Mouse (Mus musculus): ENCODE measurements at regions not wholly inside any gene's neighbourhood (a gene's known extent, or its start where the extent isn't known, plus 50 kb on each side); places are given as distances from the start of the nearest gene placed in this dataset.

- no peak for DNase-seq (ENCODE audit: low spot score)
These were observed 288.3 kb downstream of the Pdcd6ip start for GRCm38 (mm10) chr9:113419801-113420200.

- no peak for DNase-seq (ENCODE audit: low spot score)
These were observed 291.0 kb downstream of the Pdcd6ip start for GRCm38 (mm10) chr9:113417106-113417505.

DNA sequence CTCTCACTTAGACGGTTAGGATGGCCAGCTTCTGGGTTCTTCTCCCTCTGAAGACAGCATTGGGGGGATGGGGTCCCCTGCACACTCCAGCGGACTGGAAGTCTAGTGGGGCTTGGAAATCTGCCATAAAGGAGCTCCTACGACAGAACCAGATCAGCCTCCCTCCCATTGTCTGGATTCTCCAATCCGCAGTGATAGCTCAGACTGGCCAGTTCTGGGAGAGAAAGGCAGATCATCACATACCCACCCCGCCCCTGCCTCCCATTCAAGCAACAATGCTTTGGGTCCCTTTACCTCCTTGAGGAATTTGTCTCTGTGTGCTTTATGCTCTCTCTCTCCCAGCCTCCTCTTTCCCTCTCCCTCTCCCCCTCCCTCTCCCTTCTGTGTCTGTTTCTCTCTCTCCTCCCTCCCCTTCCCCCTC, 292.5 kb downstream of the Pdcd6ip start:
- no peak for DNase-seq (ENCODE audit: low spot score)

- no peak for DNase-seq (ENCODE audit: low spot score)
These were observed 293.4 kb downstream of the Pdcd6ip start for GRCm38 (mm10) chr9:113414690-113415089.

DNA sequence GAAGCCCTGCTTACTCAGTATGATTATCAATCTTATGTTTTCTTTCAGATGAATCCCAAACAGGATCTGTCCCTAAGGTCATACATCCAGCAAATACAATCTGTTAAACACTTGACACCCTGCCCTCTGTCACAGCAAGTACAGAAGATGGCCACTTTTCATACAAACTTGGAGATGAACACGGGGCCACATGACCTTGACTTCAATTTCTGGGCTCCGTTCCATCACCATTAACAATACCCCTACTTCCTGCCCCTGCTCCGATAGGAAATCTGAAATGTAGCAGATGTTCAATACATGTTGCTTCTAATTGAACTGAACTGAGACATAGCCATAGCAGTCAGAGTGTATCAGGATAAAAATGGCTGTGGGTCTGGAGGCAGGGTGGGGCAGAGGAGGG, 294.2 kb downstream of the Pdcd6ip start:
- DNase-seq (ENCODE audit: low spot score) = no peak

DNA sequence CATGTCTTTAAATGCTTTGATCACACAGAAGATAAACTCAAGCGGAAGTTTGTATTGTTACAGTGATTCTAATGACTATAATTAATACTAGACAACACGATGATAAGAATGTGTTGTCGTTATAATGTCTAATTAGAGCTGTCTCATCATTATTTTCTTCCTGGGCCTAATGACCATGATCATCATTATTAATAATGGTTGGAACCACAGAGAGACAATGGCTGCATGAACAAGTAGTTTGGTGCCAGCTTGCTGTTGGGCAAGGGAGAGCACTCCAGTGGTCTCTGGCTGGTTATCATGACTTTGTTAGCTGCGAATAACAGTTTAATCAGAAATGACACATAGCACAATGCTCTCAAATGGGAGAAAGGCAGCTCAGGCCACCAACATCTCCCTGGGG, 296.4 kb downstream of the Pdcd6ip start:
- DNase-seq (ENCODE audit: low spot score) = no peak

DNA sequence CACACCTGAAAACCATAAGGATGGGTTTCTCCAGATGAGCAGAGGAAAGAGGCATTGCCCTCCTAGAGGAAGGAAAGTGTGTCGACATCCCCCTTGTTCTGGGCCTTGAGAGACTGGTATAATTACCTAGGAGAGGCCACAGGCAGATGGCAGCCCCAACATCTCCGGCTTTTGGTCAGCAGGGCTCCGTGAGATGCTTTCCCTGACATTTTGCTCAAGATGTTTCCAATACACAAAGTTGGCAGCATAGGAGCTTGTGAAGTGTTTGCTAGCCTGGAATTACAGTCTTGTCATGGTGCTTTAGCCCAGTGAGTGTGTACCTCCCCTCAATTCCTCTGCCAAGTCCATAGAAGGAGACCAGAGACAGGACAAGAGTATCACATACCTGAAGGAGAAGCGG, 299.5 kb downstream of the Pdcd6ip start:
- no peak for DNase-seq (ENCODE audit: low spot score)

- no peak for DNase-seq (ENCODE audit: low spot score)
These were observed 313.7 kb downstream of the Pdcd6ip start for GRCm38 (mm10) chr9:113394320-113394719.

GRCm38 (mm10) chr9:113387356-113387755, 320.7 kb downstream of the Pdcd6ip start:
- no peak for DNase-seq (ENCODE audit: low spot score)

DNA sequence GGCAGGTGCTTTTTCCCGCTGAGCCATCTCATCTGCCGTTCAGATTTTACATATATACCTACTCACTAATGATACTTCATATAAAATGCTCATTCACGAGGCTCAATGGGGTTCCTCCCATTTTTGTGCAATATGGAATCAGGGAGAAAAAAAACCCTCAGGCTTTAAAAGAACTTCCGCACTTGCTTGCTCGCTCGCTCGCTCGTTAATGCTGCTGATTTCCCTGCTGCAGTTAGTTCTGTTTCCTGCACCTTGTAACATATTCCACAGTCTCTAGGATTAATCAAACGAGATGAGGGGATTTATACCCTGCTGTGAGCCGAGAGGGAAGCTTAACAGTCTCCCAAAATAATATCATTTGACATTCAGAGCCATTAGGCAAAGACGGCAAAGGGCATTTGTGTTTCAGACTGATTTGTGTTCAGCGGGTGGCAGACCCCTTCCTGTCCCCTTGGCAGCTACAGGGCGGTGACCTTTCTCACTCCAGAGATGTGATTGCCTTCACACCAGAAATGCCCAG, 326.4 kb downstream of the Pdcd6ip start:
- DNase-seq (ENCODE audit: low spot score) = no peak

- no peak for DNase-seq (ENCODE audit: low spot score)
These were observed 327.5 kb downstream of the Pdcd6ip start for GRCm38 (mm10) chr9:113380408-113381129.

DNA sequence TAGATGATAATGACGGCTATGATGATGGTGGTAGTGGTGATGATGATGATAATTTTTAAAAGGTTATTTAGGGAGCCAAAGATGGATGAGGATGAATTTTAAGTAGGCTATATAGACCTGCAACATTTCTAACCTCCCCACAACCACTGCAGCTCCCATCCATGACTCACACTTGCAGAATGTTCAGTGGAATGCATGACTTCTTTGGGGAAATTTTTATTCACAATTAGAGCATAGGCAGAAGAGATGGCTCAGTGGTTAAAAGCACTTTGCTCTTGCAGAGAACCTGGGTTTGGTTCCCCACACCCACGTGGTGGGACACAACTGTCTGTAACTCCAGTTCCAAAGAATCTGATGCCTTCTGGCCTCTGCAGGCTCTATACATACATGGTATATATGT, 329.5 kb downstream of the Pdcd6ip start:
- DNase-seq (ENCODE audit: low spot score) = no peak

GRCm38 (mm10) chr9:113371718-113372306, 336.2 kb downstream of the Pdcd6ip start:
- DNase-seq (ENCODE audit: low spot score) = no peak

DNA sequence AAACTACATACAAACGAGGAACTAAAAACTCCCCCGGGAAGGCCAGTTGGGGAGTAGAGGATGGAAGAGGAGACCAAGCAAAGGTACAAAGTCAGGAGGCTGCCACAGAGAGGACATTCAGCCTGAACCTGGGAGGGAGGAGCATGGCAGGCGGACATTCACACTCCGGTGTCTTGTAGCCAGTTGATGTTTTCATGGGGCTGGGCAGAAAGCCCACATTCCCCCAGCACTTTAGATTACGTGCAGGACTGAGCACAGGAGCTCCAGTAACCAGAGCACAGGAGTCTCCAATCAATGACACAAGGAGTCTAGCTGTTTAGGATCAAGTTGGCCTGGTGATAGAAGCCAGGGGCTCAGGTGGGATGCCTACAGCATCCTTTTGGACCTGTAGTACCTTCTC, 360.1 kb downstream of the Pdcd6ip start:
- DNase-seq (ENCODE audit: low spot score) = no peak

GRCm38 (mm10) chr9:113346531-113346930, 361.5 kb downstream of the Pdcd6ip start:
- no peak for DNase-seq (ENCODE audit: low spot score)

GRCm38 (mm10) chr9:113342131-113342530, 365.9 kb downstream of the Pdcd6ip start:
- peak; percentile 66 for DNase-seq (ENCODE audit: low spot score)

- peak; percentile 24 for DNase-seq (ENCODE audit: low spot score)
These were observed 367.2 kb downstream of the Pdcd6ip start for GRCm38 (mm10) chr9:113340838-113341237.

DNA sequence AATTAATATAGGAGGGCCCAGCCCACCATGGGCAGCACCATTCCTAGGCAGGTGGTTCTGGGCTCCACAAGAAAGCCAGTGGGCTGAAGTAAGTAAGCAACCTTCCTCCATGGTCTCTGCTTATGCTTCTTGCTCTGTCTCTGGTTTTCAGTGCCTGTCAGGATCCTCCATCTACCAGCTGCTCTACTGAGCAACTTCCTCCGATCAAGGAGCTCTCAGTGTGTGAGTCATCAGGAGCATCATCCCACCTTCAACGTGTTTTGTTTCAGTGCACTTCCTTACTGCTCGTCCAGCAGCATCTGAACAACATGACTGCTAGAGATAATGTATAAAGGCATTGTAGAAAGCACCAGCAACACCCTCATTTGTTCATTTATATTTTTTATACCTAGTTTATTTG, 368.0 kb downstream of the Pdcd6ip start:
- DNase-seq (ENCODE audit: low spot score) = no peak

- DNase-seq (ENCODE audit: low spot score) = no peak
These were observed 383.6 kb downstream of the Pdcd6ip start for GRCm38 (mm10) chr9:113324489-113324888.

GRCm38 (mm10) chr9:113309707-113310574, 398.1 kb downstream of the Pdcd6ip start:
- no peak for DNase-seq (ENCODE audit: low spot score)

- DNase-seq (ENCODE audit: low spot score) = no peak
These were observed 402.3 kb downstream of the Pdcd6ip start for GRCm38 (mm10) chr9:113305761-113306160.

GRCm38 (mm10) chr9:113302429-113302828, 405.6 kb downstream of the Pdcd6ip start:
- DNase-seq (ENCODE audit: low spot score) = no peak

DNA sequence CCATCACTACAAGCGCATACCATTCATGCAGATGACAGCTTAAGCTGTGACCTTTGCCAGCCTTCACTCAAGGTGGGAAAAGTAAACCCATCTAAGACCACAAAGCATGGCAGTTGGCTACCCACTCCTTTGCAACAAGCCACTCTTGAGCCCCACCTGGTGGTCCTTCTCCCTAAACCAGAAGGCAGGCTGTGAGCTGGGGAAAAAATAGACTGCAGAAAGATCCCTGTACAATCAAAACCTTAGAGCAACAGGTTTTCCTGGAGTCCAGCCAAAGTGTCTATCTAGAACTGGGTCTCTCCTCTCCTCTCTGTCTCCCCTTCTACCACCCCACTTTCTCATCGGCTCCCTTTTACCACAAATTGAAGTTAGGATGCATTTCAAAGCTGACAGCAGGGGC, 407.2 kb downstream of the Pdcd6ip start:
- peak; percentile 44 for DNase-seq (ENCODE audit: low spot score)

Data from left cerebral cortex, adult 11 months (tissue).